Mouse (Mus musculus) cerebellum, adult 11 months (tissue): ENCODE measurements at regions not wholly inside any gene's neighbourhood (a gene's known extent, or its start where the extent isn't known, plus 50 kb on each side); places are given as distances from the start of the nearest gene placed in this dataset.

Source experiments
- DNase-seq: peaks from one replicate; pipeline ENCODE4 v3.0.0; 2022

DNA sequence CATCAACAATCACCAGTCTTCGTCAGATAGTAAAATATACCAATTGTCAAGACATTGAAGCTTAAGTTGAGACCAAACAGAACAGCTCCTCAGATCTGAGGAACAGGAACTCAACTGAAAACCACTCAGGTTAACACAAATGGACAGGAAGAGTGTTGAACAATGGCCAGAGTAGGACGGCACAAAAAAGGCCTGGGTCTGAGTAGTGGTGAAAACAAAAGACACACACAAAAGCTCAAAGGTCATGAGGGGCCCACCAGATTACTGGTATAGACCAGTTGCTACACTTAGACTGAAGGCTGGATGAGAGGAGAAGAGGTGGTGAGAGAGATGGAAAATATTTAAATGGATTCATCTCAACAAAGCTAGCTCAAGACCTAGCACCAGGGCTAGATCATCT, 302.8 kb downstream of the Gm11361 start:
- no peak for DNase-seq

- DNase-seq: no peak
Observed at GRCm38 (mm10) chr13:28557032-28557570, 299.8 kb downstream of the Gm11361 start.

- DNase-seq: no peak
Observed at GRCm38 (mm10) chr13:28556385-28556938, 299.1 kb downstream of the Gm11361 start.

DNA sequence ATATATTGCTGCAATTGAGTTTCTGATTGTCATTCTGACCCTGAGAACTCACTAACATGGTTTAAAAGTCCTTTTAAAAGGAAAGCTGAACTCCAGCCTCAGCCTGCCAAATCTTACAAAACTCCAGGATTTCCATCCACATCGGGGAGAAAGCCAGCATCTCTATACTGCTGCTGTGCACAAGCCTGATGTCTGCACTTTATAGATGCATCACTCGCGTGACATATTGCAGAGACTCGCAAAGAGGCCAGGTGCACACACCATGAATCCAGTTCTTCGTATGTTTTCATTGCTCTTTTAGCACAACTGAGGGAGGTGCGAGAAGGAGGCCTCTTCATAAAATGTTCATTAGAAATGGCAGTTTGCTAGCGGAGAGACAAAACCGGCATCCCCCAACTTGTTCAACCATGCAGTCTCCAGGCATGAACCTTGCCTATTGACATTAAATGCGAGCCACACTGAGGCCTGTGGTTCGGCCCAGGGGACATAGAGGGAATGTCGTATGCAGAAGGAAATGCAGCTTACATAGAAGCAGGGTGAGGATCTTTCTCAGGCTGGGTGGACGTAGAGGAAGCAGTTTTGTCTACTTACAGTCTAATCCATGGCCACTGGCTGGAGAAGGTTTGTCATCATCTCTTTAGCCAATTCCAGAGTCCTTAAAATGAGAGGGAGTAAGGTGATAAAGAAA, 297.0 kb downstream of the Gm11361 start:
- no peak for DNase-seq

GRCm38 (mm10) chr13:28552974-28553750, 295.8 kb downstream of the Gm11361 start:
- no peak for DNase-seq

DNA sequence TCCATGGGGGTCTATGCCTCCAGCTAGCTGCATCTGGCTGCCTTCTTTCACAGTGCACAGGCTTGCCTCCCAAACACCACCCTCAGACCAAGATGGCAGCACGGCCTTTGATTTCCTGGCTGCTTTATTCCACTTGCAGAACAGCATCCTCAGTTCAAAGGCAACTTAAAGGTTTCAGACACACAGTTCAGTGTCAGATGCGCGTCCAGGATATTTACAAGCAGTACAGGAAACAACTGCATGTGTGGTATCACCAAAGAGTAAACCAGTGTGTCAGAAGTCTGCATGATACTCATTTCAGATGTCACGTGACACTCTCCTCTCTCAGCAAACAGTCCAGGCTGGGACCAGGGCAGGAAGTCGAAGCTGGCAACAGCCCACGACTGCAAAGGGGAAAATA, 294.2 kb downstream of the Gm11361 start:
- no peak for DNase-seq

GRCm38 (mm10) chr13:28545797-28546196, 288.5 kb downstream of the Gm11361 start:
- no peak for DNase-seq

DNA sequence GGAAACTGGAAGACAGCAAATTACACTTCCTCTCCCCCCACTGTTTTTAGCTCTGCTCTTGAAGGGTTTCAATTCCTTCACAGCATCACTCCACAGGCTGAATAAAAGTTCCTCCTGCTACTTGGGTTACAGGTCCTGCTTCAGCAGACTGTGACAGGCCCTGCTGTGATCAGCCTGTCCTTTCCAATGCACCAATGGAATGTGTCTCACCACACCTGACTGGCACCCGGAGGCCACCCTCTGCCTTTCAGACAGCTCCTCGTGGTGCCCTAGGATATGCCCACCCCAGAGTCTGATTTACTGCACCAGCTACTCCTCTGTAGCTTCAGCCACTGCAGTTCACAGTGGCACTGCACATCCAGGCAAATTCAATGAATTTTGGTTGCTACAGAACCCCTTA, 288.0 kb downstream of the Gm11361 start:
- DNase-seq: no peak

GRCm38 (mm10) chr13:28544819-28545180, 287.5 kb downstream of the Gm11361 start:
- no peak for DNase-seq

GRCm38 (mm10) chr13:28544003-28544818, 286.9 kb downstream of the Gm11361 start:
- no peak for DNase-seq

- no peak for DNase-seq
Observed at GRCm38 (mm10) chr13:28541607-28542006, 284.3 kb downstream of the Gm11361 start.

DNA sequence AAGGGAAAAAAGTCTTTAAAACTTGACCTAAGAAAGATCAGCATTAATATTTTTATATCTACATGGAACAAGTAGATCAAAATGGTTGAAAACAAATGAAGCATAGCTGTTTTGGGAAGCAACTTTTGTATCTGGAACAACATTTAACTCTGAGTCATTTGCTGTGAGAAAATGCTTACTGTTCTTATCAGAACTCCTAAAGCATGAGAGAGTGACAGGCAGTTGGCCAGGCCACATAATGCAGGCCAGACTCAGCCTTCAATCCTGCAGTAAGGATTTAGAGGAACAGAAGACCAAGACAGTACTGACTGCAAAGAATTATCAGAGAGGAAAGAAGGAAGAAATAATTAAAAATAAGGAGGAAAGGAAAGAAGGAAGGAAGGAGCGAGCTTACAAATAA, 275.8 kb downstream of the Gm11361 start:
- no peak for DNase-seq

DNA sequence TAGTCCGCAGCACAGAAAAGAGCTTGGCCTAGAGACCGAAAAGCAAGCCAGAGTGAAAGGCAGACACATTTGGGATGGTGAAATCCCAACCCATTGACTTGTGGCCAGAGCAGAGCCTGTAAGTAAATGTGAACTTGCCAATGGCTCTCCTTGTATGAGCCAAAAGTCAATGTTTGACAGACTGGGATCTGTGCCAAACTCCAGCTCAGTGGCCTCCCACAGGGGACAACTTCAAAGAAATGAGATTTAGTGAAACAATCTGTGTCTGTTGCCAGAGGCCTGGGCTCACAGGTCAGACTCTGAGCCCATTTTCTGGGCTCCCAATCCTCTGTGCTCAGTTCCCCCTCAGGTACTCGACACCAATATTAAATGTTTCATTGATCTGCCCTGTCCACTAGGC, 274.9 kb downstream of the Gm11361 start:
- no peak for DNase-seq

DNA sequence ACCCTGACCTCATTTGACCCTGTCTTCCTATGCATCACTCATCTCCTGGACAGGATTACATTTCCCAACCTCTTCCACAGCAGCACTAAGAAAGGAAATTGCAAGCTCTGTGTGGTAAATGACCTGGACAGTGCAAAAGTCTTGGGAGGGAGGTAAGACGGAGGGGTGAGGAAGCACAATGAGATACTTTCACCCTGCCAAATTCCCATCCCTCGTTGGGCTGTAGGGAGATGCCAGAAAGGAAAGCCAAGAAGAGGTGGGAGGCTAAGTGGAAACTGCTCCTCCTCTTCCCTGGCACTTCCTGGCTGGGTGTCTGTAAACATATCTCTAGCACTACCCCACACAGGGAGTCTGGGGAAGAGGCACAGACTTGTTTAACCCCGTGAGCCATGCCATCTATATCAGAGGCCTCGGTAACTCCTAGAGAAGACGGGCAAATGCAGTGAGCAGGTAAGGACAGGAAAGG, 274.2 kb downstream of the Gm11361 start:
- no peak for DNase-seq

DNA sequence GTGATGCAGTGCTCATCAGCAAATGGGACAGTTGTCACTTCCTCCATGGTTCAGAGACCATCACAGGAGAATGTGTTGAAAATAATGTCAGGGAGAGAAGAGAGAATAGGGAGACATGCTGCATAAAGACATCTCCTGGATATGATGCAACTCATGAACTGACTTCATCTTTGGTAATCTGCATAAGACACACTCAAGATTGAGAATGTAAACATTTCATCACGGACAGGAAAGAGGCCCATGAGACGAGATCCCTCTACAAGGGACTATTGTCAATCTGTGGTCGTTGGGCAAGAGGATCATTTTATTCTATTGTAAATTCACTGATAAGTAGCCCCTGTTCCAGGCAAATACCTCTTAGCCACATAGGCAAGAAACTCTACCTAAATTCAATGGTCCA, 273.6 kb downstream of the Gm11361 start:
- no peak for DNase-seq

DNA sequence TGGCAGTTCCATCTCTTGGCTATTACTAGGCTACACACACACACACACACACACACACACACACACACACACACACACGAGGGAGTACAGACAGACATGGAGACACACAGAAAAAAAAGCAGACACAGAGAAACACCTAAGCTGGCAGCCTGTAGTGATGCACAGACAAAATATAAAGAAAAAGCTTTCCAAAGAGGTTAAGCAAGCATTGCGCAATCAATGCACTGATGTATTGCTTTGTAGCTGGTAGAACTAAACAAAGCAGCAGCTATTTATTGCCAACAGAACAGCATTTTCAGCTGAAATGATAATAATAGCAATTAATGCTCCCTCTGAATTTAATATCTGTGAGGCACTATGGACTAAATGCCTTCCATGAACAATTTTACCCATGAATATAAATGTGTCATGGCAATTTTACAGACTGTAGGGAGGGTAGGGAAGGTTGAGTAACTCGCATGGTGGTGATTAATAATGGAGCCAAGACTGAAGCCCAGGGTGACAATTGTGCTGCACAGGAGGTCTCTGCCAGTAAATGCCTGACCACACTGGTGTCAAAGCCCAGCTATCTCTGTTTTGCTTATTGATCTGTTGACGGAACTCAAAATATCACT, 271.7 kb downstream of the Gm11361 start:
- no peak for DNase-seq

- DNase-seq: no peak
Observed at GRCm38 (mm10) chr13:28526299-28526698, 269.0 kb downstream of the Gm11361 start.

GRCm38 (mm10) chr13:28524411-28524810, 267.1 kb downstream of the Gm11361 start:
- DNase-seq: no peak

GRCm38 (mm10) chr13:28520127-28520482, 262.8 kb downstream of the Gm11361 start:
- DNase-seq: no peak

GRCm38 (mm10) chr13:28519383-28520126, 262.2 kb downstream of the Gm11361 start:
- no peak for DNase-seq

- DNase-seq: no peak
Observed at GRCm38 (mm10) chr13:28517161-28517560, 259.8 kb downstream of the Gm11361 start.

DNA sequence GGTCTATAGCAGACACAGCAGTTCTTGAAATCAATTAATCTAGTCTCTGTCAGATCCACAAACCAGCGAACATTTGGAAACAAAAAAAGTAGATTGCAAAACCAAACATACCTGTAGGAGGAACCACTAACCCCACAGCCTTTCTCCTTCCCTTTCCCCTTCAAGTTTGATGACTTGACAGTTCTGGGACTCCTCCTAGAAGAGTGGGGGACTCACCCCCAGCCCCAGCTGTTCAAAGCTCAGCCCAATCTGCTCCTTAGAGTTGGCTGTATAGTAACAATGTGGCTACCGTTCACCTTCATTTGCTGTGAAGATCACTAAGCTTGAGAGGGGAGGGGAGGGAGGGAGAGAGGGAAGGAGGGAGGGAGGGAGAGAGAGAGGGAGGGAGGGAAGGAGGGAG, 259.3 kb downstream of the Gm11361 start:
- DNase-seq: no peak
